Mouse (Mus musculus): ENCODE measurements around the gene Hist1h2ba. TPM values are rescaled to one million over a fixed set of nuclear protein-coding genes. Genes with fewer than 3 reads are reported as not detected.
A peak's percentile ranks its signal among the peaks of the same experiment; 100 is the strongest.

The Hist1h2ba gene
- total and polyA plus RNA-seq, 3 experiments = not detected

DNA sequence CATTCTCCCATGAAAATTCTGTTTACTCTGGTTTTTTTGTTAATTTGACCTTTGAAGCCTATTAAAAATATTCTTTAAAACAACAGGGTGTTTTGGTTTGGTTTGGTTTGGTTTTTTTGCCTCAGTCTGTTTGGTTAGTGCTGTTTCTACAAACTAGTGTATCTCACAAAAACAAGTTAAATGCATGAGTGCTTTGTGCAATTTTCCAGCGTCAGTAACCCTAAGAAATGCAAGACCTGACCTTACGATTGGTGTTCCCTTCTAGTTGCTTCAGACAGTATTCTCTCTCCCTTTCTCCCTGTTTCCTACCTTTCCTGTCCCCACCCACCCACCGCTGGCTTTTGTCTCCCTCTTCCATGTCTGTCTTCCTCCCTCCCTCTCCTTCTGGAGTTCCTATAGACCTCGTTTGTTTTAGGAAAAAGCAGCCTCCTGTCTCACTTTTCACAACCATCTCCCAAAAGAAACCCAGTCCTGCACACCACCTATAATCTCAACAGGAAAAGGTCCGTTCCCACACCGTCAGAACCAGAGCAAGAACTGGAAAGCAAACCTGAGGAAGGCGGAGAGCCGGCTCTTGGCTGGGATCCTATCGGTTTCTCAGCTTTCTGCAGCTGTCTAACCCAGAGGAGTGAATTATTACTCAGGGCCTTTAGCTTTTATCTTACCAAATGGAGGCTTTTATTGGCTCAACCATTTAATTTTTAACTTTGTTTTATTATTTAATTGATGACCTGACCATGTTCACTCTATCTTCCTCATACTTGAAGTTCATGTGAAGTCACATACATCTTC, 19.4 kb downstream of the Hist1h2ba start, which contains the start of gene Slc17a4:
Gene Slc17a4, minus strand, starts transcription at position 634 of the 792 bp plus-strand sequence.
- DNase-seq (ENCODE audit: low spot score) (no peak), ATAC-seq (ENCODE audit: extremely low read depth, insufficient number of reproducible peaks, low FRiP score, poor library complexity, severe bottlenecking) (no peak)
- TF ChIP-seq GATA1 (IDR thresholded peaks at IDR 0.05; ENCODE audit: borderline replicate concordance, low read length) = no peak
- no peak for TF ChIP-seq POLR2AphosphoS5 (IDR thresholded peaks at IDR 0.05; ENCODE audit: insufficient replicate concordance, low read depth, low read length)
- no peak for TF ChIP-seq TAL1 (conservative IDR thresholded peaks at IDR 0.05; ENCODE audit: low read depth, low read length)
- no peak for TF ChIP-seq GATA2 (IDR thresholded peaks at IDR 0.05; ENCODE audit: borderline replicate concordance, low read depth, low read length)
- no peak for TF ChIP-seq CTCF (IDR thresholded peaks at IDR 0.05; ENCODE audit: low read depth, low read length)
- no peaks in the 10 kb centered on the region for H3K36me3 ChIP-seq (replicated peaks)
- no peak within 1 kb of the TSS for H3K4me3 ChIP-seq (ENCODE audit: low read depth, low read length)
- H3K27me3 ChIP-seq (ENCODE audit: insufficient read depth, low read length) = peaks cover 10% of the 10 kb centered on the region
- no peaks in the 10 kb centered on the region for H3K4me1 ChIP-seq (ENCODE audit: insufficient read depth, low read depth, low read length)
- no peaks in the 10 kb centered on the region for H3K9me3 ChIP-seq (replicated peaks)

- no peak overlapping the region for H3K4me3 ChIP-seq (ENCODE audit: low read depth, low read length)
- DNase-seq (ENCODE audit: low spot score) (no peak), ATAC-seq (ENCODE audit: extremely low read depth, insufficient number of reproducible peaks, low FRiP score, poor library complexity, severe bottlenecking) (peak; percentile 93)
- peaks cover 10% of the 10 kb centered on the region for H3K27me3 ChIP-seq (ENCODE audit: insufficient read depth, low read length)
- no peaks in the 10 kb centered on the region for H3K9me3 ChIP-seq (replicated peaks)
- no peaks in the 10 kb centered on the region for H3K36me3 ChIP-seq (replicated peaks)
- no peaks in the 10 kb centered on the region for H3K4me1 ChIP-seq (ENCODE audit: insufficient read depth, low read depth, low read length)
- TF ChIP-seq TAL1 (conservative IDR thresholded peaks at IDR 0.05; ENCODE audit: low read depth, low read length) (no peak), POLR2AphosphoS5 (IDR thresholded peaks at IDR 0.05; ENCODE audit: insufficient replicate concordance, low read depth, low read length) (no peak), GATA1 (IDR thresholded peaks at IDR 0.05; ENCODE audit: borderline replicate concordance, low read length) (no peak)
These were observed 20.1 kb downstream of the Hist1h2ba start for GRCm38 (mm10) chr13:23913791-23914306.

GRCm38 (mm10) chr13:23911335-23911734, 22.6 kb downstream of the Hist1h2ba start:
- ATAC-seq (ENCODE audit: extremely low read depth, insufficient number of reproducible peaks, low FRiP score, poor library complexity, severe bottlenecking) (no peak), DNase-seq (ENCODE audit: low spot score) (no peak)
- Histone ChIP-seq H3K27me3 (ENCODE audit: insufficient read depth, low read length) (peaks cover 10% of the 10 kb centered on the region), H3K9me3 (replicated peaks) (no peaks in the 10 kb centered on the region), H3K4me1 (ENCODE audit: insufficient read depth, low read depth, low read length) (no peaks in the 10 kb centered on the region), H3K36me3 (replicated peaks) (no peaks in the 10 kb centered on the region), H3K4me3 (ENCODE audit: low read depth, low read length) (no peak overlapping the region)
- TF ChIP-seq GATA1 (IDR thresholded peaks at IDR 0.05; ENCODE audit: borderline replicate concordance, low read length) (no peak), TAL1 (conservative IDR thresholded peaks at IDR 0.05; ENCODE audit: low read depth, low read length) (no peak), POLR2AphosphoS5 (IDR thresholded peaks at IDR 0.05; ENCODE audit: insufficient replicate concordance, low read depth, low read length) (no peak), CTCF (IDR thresholded peaks at IDR 0.05; ENCODE audit: low read depth, low read length) (no peak), GATA2 (IDR thresholded peaks at IDR 0.05; ENCODE audit: borderline replicate concordance, low read depth, low read length) (no peak)

DNA sequence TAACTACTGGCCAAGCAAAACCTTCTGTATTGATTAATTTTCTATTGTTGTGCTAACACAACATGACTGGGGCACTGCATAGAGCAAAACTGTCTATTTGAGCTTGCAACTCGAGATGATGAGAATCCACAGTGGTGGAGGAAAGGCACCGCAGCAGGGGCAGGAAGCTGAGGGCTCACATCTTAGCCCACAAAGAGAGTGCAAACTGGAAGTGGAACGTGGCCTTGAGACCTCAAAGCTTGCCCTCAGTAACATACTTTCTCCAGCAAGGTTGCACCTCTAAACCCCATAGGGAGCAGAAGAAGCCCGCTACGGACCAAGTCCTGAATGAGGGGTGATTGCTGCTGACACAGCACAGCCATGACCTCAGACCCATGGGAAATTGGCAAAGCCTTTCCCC, 23.8 kb downstream of the Hist1h2ba start:
- TF ChIP-seq POLR2AphosphoS5 (IDR thresholded peaks at IDR 0.05; ENCODE audit: insufficient replicate concordance, low read depth, low read length) (no peak), TAL1 (conservative IDR thresholded peaks at IDR 0.05; ENCODE audit: low read depth, low read length) (no peak), CTCF (IDR thresholded peaks at IDR 0.05; ENCODE audit: low read depth, low read length) (no peak), GATA1 (IDR thresholded peaks at IDR 0.05; ENCODE audit: borderline replicate concordance, low read length) (no peak), GATA2 (IDR thresholded peaks at IDR 0.05; ENCODE audit: borderline replicate concordance, low read depth, low read length) (no peak)
- no peaks in the 10 kb centered on the region for H3K36me3 ChIP-seq (replicated peaks)
- no peak overlapping the region for H3K4me3 ChIP-seq (ENCODE audit: low read depth, low read length)
- DNase-seq (ENCODE audit: low spot score) (no peak), ATAC-seq (ENCODE audit: extremely low read depth, insufficient number of reproducible peaks, low FRiP score, poor library complexity, severe bottlenecking) (no peak)
- no peaks in the 10 kb centered on the region for H3K4me1 ChIP-seq (ENCODE audit: insufficient read depth, low read depth, low read length)
- H3K27me3 ChIP-seq (ENCODE audit: insufficient read depth, low read length) = 0 out of 2 replicates have a peak, but pooled peaks cover 3% of the 10 kb centered on the region
- no peaks in the 10 kb centered on the region for H3K9me3 ChIP-seq (replicated peaks)

DNA sequence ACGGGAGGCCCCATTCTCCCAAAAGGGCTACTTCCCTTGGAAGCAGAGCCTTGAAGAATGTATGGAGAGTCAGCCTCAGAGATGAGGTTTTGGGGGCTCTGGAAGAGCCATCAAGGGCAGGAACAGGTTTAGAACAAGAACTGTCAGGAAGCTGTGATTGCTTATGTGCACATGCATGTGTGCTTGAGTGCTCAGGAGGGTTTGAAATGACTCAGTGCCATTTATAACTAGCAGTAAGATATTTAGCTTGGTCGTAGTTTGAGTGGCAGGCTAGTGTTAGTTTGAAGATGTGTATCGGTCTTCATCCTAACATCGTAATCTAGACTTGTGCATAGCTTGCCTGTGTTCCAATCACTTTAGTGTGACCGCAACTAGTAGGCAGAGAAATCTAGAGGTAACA, 27.1 kb downstream of the Hist1h2ba start:
- ATAC-seq (ENCODE audit: extremely low read depth, insufficient number of reproducible peaks, low FRiP score, poor library complexity, severe bottlenecking) (no peak), DNase-seq (ENCODE audit: low spot score) (no peak)
- Histone ChIP-seq H3K4me3 (ENCODE audit: low read depth, low read length) (no peak overlapping the region), H3K4me1 (ENCODE audit: insufficient read depth, low read depth, low read length) (no peaks in the 10 kb centered on the region), H3K9me3 (replicated peaks) (no peaks in the 10 kb centered on the region), H3K27me3 (ENCODE audit: insufficient read depth, low read length) (0 out of 2 replicates have a peak, but pooled peaks cover 7% of the 10 kb centered on the region), H3K36me3 (replicated peaks) (no peaks in the 10 kb centered on the region)
- no peak for TF ChIP-seq TAL1 (conservative IDR thresholded peaks at IDR 0.05; ENCODE audit: low read depth, low read length)
- TF ChIP-seq CTCF (IDR thresholded peaks at IDR 0.05; ENCODE audit: low read depth, low read length) = no peak
- no peak for TF ChIP-seq GATA1 (IDR thresholded peaks at IDR 0.05; ENCODE audit: borderline replicate concordance, low read length)
- no peak for TF ChIP-seq GATA2 (IDR thresholded peaks at IDR 0.05; ENCODE audit: borderline replicate concordance, low read depth, low read length)
- no peak for TF ChIP-seq POLR2AphosphoS5 (IDR thresholded peaks at IDR 0.05; ENCODE audit: insufficient replicate concordance, low read depth, low read length)

GRCm38 (mm10) chr13:23898242-23898641, 35.7 kb downstream of the Hist1h2ba start:
- DNase-seq (ENCODE audit: low spot score) (no peak), ATAC-seq (ENCODE audit: extremely low read depth, insufficient number of reproducible peaks, low FRiP score, poor library complexity, severe bottlenecking) (no peak)
- Histone ChIP-seq H3K9me3 (replicated peaks) (no peaks in the 10 kb centered on the region), H3K36me3 (replicated peaks) (no peaks in the 10 kb centered on the region), H3K27me3 (ENCODE audit: insufficient read depth, low read length) (peaks cover 4% of the 10 kb centered on the region; the same call in 1 of the 2 replicates), H3K4me3 (ENCODE audit: low read depth, low read length) (no peak overlapping the region), H3K4me1 (ENCODE audit: insufficient read depth, low read depth, low read length) (no peaks in the 10 kb centered on the region)
- no peak for TF ChIP-seq GATA1 (IDR thresholded peaks at IDR 0.05; ENCODE audit: borderline replicate concordance, low read length)
- TF ChIP-seq GATA2 (IDR thresholded peaks at IDR 0.05; ENCODE audit: borderline replicate concordance, low read depth, low read length) = no peak
- no peak for TF ChIP-seq CTCF (IDR thresholded peaks at IDR 0.05; ENCODE audit: low read depth, low read length)
- no peak for TF ChIP-seq POLR2AphosphoS5 (IDR thresholded peaks at IDR 0.05; ENCODE audit: insufficient replicate concordance, low read depth, low read length)
- TF ChIP-seq TAL1 (conservative IDR thresholded peaks at IDR 0.05; ENCODE audit: low read depth, low read length) = no peak
